Mouse (Mus musculus) monocyte, adult 2 months (primary cell): ENCODE results near the gene Ift81.
"Not testable (repeated sequence)": the region's sequence is repeated elsewhere in the genome, so short reads cannot be mapped to it uniquely, and the experiment has no call there.

Experiments used
- DNase-seq, 2 experiments: peaks; one replicate each; pipeline ENCODE4 v3.0.0; 2022; ENCODE audit warnings: low spot score in 2 of 2, low read depth in 1 of 2

Gene Ift81

GRCm38 (mm10) chr5:122613908-122614732 lies at the start of gene Ift81:
Ift81 (minus strand) TSS chr5:122614518.
- DNase-seq = peak; percentile 64 to 83

DNA sequence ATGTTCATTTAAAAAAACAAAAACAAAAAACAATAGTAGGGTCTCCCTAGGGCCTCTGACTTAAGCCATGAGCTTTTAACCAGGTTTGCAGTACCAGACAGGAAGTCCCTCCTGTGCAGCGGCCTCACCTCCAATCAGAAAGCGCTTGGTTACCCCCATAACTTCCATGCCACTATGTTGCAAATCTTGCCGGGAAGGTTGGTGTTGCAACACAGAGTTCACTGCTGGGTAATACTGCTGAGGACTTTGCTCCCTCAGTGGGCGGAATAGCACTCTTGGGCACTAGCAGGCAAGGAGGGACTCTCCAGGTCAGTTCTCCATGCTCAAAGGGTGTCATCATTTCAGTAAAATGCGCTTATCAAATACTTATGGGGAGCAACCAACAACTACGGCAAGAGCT lies 48.2 kb upstream of the Ift81 start:
- peak in 1 of 2 experiments; percentile 17 for DNase-seq

DNA sequence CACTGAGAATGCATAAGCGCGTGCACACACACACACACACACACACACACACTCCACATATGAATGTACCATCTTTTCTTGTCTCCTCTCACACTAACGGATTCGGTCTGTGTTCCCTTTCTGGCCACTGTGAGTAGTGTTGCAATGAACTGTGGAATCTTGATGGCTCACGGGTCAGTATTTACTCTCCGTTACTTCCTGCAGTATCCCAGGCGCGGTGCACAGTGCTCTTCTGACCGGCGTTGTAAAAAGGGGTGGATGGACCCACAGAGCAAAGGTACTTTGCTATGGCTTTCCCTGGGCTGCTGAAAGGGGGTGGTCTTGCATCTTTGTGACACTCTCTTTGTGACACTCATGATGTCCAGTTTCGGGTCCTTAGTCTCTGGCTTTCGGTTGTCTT lies 42.5 kb upstream of the Ift81 start:
- DNase-seq = no peak

DNA sequence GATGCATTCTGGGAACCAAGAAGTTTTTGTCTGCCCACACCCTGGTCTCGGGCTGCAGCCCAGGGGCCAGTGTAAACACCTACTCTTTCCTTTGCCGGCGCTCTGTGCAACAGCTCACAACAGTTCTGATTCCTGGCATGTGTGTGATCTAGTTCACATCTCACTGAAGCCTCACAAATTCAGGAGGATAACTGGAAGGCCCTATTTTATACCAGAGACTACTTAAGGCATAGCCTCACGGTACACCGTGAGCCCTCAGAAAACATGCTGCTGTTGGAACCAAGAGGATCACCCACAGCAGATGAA lies 39.9 kb upstream of the Ift81 start:
- no peak for DNase-seq

DNA sequence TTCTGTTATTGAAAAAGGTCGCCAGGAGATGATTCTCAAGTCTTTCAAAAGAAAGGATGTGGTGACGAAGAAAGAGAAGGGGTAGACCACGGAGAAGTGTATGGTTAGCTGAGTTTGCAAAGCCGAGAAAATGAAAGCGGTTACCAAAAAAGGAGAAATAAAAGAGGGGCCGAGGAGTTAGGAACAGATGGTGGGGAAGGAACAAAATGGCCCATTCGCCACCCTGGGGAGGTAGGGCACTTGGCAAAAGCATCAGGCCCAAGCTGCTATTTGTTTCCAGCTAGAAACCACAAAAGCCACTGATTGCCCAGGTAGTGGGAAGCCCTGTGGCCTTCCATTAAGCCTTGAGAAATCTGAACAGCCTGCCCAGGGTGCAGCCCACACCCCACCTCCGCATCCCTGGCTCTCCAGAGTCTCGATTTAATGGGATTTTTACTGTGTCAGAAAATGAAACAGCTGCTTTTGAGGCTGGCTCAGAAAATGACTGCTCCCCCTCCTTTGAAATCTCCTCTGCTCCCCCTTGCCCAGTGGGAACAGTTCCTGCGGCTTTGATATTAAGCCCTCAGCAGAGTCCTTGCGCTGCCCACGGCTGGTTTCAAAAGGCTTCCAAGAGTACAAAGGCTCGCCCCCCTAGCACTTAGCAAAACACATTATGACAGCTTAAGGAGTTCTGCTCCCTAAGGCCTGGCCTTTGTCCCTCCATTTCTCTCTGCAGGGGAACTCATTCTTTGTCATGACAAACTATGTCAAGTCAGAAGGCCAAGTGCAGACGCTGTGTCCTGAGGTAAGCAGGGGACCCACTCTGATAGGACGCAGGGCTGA lies 39.3 kb upstream of the Ift81 start:
- no peak for DNase-seq

DNA sequence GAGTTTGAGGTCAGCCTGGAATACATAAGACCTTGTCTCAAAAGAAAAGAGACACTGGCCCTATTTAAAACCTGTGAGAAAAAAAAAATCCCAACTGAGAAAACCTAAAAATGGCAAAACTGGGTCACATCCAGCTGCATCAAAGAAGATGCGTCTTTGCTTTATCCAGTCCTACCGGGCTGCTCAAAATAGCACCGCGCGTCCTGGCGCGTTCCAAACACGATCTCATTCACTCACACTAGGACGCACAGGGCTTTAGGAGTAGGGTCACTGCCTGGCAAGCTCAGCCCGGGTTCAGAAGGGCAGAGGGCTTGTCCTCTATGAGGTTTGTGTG lies 38.8 kb upstream of the Ift81 start:
- DNase-seq = no peak

DNA sequence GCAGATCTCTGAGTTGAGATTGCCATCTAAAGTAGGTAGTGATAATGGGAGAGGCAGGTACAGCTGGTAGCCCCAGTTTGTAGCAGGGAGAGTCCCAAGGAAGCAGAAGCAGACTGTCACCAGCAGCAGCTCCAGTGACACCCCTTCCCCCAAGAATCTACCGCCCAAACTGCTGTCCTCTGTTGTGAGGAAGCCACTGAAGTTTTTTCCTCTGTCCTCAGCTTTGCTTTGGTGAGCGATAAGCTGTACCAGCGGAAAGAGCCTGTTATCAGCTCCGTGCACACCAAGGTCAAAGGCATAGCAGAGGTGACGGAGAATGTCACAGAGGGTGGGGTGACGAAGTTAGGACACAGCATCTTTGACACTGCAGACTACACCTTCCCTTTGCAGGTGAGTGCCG lies 38.2 kb upstream of the Ift81 start:
- no peak for DNase-seq

DNA sequence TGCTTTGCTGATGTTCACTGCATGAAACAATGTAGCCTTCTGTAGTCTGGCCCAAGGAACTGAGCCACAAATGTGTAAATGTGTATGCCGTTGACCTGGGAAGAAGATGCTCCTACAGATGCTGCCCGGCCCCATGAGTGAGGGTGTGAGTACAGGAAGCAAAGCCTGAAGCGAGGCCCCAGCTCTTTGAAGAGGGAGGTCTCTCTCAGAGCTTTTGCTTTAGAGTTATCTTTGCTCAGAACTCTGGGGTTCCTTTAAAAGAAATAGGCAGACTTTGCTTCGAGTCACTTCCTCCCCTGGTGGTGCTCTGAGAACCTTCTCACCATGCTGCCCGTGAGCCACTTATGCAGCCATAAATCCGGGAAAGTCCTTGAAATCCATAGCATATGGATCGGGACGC lies 35.8 kb upstream of the Ift81 start:
- no peak for DNase-seq

- no peak for DNase-seq
Observed at GRCm38 (mm10) chr5:122649264-122649663, 34.9 kb upstream of the Ift81 start.

- not testable (repeated sequence) for DNase-seq
Observed at GRCm38 (mm10) chr5:122647952-122648374, 33.6 kb upstream of the Ift81 start.

DNA sequence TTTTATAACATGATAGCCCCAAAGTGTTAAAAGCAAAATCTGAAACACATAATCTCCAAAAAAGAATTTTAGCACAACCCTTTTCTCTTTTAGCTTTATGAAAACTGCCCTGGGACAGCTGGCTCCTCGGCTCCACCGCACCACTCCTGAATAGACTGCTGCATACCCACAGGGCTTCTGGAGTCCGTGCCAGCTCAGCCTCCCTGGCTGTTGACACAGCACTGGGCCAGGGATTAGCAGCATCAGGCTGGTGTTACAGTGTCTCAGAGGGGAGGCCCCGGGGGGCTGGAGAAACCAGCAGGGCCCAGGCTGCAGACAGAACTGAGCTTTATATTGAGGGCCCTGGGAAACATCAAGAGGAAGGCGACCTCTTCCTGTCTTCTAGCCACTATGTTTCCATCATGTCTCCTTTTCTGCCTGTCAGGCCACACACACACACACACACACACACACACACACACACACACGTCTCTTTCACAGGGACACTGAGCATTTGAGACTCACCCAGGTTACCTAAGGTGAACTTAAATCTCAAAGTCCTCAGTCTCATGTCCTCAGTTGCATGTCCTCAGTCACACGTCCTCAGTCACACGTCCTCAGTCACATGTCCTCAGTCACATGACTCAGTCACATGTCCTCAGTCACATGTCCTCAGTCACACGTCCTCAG lies 33.1 kb upstream of the Ift81 start:
- no peak for DNase-seq

GRCm38 (mm10) chr5:122646050-122646449 lies 31.7 kb upstream of the Ift81 start:
- no peak for DNase-seq

- no peak for DNase-seq
Observed at GRCm38 (mm10) chr5:122645290-122645689, 31.0 kb upstream of the Ift81 start.

GRCm38 (mm10) chr5:122644111-122644607 lies 29.8 kb upstream of the Ift81 start:
- peak; percentile 62 to 64 for DNase-seq

DNA sequence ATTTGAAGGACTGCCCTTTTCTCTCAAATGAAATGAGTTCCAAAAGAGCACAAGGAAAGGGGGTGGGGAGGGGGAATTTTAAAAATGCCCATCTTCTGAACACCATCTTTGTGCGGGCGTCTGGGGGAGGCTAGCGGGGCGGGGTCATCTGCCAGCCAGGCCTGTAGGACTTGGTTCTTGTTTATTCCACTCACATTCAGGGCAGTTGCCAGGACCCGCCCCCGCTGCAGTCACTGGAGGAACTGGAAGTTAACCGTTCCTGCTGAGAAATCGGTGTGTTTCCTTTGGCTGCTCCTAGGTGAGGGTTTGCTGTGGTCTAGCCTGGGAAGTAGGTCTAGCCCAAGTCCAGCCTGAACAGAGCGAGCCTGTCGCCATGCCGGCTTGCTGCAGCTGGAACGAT lies 29.4 kb upstream of the Ift81 start, which contains the start of gene P2rx7:
TSS of gene P2rx7 (plus strand) at position 211 of the 400 bp plus-strand sequence.
- DNase-seq = peak; percentile 64 to 69

GRCm38 (mm10) chr5:122639986-122640385 lies 25.7 kb upstream of the Ift81 start:
- no peak for DNase-seq

GRCm38 (mm10) chr5:122639517-122639916 lies 25.2 kb upstream of the Ift81 start:
- no peak for DNase-seq

- DNase-seq = no peak
Observed at GRCm38 (mm10) chr5:122638296-122638695, 24.0 kb upstream of the Ift81 start.

DNA sequence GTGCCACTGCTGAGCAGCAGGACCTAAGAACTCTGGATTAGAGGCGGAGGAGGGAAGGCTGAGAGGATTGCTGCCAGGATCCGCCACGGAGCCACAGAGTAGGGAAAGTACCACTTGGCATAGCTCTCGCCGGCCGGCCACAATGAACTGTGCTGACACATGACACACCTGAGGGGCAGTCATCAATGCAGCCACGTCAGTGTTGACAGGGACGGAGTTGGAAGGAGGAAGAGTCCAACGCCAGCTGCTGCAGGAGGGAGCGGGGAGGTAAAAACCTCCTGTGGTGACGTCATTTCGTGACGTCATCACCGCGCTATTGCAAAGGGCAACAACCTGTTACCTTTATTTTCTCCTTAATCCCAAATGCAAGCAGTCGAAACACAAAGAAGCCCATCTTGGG lies 22.6 kb upstream of the Ift81 start:
- DNase-seq = no peak

DNA sequence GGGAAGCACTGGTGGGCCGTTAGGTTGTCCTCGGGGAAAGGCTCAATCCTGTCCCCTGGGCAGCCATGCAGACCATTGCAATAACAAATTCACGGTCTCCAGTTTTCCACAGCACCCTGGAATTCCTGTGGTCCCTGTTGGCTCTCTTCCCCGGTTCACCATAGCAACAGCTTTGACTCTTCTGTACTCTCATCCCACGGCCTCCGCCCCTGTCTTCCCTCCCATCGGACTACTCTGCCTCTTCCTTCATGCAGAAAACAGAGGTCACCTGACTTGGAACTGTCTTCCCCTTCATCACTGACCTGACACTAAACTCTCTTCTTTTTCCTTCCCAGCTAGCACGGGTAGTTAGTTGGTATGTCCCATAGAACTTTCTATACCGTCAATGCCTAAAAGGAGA lies 22.0 kb upstream of the Ift81 start:
- DNase-seq = no peak

DNA sequence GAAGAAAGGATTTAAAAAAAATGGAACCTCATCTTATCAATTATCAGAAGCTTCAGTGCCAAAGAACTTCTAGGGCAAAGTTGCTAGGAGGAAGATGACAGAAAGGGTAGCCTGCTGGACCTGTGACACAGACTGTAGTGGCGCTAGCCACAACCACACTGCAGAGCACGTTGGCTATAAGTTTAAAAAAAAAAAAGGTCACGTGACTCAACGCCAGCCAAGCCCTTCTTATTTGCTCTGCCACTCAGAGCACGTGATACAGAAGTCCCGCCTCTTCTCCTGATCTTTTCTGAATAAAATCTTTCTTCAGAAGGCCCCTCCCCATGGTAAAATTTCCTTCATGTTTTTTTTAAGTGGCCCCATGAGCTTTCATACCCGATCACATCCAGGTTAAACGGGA lies 20.9 kb upstream of the Ift81 start:
- DNase-seq = no peak

GRCm38 (mm10) chr5:122627243-122627642 lies 12.9 kb upstream of the Ift81 start:
- peak; percentile 43 to 74 for DNase-seq
